Mouse (Mus musculus) cerebellum, adult (tissue): ENCODE results near the gene Fos.

ENCODE experiments used
- ATAC-seq: cut with Nextera tagmentation; 2 replicates; pipeline ENCODE4 v1.9.2; 2017; ENCODE audit warnings: mild to moderate bottlenecking, moderate library complexity, mixed read lengths; ENCODE audit not compliant: insufficient number of reproducible peaks, low FRiP score, low TSS enrichment

Gene Fos

DNA sequence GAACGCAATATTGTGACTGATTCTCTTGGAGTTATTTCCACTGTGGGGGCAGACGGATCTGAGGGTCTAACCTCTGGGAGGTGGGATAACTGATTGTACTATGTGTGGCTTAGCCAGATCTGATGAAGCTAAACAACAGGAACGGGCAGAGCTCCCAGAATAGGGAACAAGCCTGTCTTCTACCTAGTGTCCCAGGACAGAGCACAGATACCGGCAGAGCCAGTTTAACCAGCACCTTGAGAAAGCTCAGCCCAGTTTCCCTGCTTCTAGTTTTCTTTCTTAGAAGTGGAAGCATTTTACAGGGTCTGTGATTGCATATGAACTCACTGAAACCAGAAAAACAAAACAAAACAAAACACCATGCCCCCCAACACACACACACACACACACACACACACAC is 13.9 kb upstream of the Fos start:
- ATAC-seq = no peak

DNA sequence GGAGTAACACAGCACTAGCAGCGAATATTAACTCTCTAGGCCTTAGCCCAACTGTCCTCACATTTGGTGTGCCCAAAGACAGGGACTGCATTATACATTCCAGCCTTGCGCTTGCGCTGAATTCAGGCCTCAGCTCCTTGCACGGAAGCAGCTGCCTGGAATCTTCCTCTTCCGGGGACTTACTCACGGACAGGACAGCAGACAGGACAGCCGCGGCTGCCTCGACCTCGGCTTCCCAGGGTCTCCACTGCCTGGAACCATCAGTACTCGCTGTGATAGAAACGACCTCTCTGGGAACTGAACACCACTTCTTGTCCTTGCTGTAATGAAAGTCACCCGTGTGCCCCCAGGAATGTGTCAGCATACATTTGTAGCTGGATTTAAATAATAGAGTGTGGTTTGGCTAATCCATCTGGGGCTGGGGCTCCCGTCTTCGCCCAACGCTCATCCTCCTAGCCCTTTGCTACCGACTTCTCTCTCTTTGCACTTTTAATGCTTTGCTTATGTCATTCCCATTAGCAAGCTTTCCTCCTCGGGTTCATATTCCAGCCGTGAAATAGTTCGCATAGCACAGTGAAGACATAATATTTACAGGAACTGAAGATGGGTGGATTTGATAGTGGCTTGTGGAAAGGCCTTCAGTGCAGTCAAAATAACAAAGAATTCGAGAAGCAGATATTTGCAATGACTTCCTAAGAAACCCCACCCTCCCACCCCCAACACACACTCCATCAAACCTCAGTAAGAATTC is 11.6 kb upstream of the Fos start:
- ATAC-seq = no peak

DNA sequence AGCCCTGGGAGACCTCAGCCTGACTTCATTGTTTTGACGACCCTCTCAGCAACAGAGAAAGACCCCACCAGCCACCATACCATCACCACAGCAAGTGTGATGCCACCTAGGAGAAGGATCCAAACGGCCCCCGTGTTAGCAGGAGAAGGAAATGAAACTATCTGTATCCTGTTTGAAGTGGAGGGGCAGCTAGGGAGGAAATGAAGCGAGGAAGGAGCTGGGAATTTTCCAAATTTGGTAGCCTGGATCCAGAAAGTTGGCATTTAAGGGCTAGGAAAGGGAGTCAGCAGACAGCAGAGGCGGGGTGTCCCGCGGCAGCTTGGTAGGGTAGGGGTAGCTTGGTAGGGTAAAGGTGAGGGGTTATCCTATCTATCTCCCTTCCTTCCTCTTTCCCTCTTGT is 10.9 kb upstream of the Fos start:
- no peak for ATAC-seq

DNA sequence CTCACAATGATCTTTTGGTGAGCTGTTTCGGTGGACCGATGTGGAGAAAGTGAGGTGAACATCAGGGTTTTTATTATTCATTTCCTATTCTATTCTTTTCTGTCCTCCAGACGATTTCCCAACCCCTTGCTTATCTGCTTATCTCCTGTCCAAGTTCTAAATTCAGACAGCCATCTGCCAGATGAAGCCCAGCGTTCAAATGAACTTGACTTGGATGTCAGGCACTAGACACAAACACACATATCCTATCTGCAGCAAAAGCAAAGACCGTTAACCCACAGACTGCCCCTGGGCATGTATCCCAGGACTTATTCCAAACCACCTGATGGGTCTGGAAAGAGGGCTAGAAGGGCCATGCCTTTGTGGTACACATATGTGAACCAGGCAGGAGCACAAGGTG is 9.3 kb upstream of the Fos start:
- no peak for ATAC-seq

DNA sequence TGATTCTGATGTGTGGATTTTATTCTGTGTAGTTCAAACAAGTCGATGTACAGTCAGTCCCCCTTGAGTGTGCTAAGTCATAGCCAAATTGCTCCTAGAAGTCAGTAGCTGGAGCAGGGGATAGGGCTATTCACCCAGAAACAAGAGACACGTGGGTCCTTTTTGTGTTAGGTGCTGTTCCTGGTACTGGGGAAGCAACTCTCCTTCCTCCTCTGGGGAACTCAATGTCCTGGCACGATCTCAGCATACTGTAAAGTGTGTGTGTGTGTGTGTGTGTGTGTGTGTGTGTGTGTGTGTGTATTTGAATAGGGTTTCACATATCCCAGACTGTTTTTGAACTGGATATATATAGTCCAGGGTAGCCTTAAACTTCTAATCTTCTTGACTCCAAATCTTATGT is 8.8 kb upstream of the Fos start:
- no peak for ATAC-seq

DNA sequence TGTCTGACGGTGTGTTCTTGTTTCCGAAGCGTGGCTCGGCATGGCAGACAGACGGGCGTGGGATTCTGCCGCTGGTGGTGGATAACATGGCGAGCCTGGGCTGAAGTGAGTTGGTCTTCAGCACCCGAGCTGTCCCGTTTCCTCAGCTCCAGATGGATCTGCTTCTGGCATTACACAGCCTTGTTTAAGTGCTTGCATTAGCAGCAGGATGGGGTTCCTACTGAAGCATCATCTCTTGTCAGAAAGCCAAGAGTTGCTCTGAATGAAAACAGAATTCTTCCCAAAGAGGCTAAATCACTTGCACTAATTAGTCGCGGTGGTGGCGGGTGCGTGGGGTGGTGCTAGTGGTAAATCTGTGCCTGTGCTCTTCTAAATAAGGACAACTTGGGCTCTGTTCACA is 5.8 kb upstream of the Fos start:
- ATAC-seq = no peak

DNA sequence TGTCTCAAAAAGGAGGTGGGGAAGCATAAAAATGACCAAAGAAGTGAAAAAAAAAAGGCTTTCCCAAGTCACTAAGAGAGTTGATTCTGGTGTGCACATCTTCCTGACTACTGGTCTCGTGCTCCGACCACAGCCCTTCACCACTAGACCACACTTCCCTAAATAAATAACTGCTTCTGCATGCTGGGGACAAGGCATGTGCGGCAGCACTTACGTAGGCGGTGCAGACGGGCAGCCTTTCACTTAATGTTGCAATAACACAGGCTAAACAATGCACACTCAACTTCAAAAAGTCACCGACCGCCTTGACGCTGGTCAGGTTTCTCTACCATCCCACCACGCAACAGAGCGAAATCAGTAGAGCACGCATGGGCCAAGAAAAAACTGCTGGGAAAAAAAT is 5.0 kb upstream of the Fos start:
- ATAC-seq = no peak

DNA sequence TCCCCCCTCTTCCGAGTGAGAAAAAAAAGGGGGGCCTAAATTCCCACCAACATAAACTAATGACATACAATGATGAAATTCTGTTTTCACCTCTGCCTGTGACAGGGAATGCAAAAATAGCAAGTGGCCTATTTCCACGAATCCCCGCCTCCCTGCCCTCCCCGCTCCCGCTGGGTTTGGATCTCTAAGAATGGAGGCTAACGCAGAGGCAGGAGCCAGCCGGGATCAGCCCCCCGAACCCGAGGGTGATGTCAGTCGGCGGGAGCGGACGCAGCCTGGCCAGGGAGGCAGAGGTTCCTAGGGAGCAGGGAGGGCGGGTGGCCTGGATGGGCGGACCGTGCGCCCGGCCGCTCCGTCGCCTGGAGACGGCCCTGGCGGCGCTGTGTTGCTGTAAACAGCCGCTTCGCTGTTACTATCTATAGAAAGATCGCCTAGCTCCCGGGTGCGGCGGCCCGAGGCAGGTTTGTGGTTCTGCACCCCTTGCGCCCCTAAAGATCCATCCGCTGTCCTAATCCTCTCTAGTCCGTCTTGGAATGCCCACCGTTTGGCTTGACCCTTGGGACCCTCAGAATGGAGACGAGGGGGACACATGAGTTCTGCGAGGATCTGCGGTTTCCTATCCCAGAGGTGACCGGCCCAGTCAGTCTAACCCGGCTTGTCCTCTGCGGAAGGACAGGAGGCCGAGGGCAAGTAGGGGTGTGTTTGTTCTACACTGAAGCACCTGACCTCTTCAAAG is 1.6 kb upstream of the Fos start:
- ATAC-seq = peak; percentile 23; the same call in 1 of the 2 replicates

DNA sequence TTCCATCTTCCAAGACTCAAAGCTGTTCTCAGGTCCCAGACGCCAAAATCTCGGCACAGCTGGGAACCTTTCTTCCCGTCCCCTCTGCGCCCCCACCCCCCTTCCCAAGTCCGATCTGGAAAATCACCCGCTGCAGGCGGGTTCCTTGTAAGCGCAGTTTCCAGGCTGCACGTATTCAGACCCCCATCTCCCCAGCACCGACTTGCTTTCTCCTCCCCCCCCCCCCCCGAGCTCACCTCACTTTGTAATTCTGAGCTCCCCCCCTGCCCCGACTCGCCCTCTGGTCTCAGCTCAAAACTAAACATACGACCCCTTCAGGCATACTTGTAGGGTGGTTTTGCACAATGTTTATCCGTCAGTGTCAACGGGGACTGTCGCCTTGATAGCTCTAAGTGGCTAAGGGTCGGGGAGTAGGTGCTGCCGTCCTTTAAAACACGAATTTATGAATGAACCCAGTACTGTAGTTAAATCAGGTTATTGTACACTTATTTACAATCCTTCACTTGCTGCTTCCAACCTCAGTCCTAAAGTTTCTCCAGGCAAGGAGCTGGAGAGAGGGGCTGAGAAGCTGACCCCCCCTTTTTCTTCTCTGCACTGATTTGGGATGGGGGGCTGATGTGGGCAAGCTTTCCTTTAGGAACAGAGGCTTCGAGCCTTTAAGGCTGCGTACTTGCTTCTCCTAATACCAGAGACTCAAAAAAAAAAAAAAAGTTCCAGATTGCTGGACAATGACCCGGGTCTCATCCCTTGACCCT is 857 bp upstream of the Fos start:
- ATAC-seq = no peak

DNA sequence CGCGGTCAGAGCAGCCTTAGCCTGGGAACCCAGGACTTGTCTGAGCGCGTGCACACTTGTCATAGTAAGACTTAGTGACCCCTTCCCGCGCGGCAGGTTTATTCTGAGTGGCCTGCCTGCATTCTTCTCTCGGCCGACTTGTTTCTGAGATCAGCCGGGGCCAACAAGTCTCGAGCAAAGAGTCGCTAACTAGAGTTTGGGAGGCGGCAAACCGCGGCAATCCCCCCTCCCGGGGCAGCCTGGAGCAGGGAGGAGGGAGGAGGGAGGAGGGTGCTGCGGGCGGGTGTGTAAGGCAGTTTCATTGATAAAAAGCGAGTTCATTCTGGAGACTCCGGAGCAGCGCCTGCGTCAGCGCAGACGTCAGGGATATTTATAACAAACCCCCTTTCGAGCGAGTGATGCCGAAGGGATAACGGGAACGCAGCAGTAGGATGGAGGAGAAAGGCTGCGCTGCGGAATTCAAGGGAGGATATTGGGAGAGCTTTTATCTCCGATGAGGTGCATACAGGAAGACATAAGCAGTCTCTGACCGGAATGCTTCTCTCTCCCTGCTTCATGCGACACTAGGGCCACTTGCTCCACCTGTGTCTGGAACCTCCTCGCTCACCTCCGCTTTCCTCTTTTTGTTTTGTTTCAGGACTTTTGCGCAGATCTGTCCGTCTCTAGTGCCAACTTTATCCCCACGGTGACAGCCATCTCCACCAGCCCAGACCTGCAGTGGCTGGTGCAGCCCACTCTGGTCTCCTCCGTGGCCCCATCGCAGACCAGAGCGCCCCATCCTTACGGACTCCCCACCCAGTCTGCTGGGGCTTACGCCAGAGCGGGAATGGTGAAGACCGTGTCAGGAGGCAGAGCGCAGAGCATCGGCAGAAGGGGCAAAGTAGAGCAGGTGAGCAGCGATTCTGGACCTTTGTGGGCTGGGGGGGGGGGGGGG is 875 bp downstream of the Fos start:
- 0 out of 2 replicates have a peak, but pooled peaks have one; percentile 29 for ATAC-seq

DNA sequence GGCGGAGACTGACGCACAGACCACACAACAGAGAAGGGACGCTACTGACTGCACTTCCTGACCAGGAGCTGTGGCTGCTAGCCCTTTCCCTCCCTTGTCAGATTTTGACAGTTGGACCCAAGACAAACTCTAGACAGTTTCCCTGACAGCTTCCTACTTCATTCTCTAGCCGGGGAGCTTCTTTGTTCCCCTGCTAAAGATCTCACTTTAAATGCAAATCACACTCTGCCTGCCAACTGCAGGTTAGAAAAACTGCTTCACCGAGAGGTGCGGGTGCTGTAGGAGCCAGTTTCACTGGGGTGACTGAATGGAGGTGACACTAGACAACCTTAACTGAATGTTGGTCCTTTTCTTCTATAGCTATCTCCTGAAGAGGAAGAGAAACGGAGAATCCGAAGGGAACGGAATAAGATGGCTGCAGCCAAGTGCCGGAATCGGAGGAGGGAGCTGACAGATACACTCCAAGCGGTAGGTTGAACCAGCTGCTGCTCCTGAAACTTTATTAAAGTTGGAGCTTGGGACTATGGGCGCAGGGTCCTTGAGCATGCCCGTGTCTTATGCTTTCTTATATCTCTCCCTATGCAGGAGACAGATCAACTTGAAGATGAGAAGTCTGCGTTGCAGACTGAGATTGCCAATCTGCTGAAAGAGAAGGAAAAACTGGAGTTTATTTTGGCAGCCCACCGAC is 1.7 kb downstream of the Fos start:
- no peak for ATAC-seq

DNA sequence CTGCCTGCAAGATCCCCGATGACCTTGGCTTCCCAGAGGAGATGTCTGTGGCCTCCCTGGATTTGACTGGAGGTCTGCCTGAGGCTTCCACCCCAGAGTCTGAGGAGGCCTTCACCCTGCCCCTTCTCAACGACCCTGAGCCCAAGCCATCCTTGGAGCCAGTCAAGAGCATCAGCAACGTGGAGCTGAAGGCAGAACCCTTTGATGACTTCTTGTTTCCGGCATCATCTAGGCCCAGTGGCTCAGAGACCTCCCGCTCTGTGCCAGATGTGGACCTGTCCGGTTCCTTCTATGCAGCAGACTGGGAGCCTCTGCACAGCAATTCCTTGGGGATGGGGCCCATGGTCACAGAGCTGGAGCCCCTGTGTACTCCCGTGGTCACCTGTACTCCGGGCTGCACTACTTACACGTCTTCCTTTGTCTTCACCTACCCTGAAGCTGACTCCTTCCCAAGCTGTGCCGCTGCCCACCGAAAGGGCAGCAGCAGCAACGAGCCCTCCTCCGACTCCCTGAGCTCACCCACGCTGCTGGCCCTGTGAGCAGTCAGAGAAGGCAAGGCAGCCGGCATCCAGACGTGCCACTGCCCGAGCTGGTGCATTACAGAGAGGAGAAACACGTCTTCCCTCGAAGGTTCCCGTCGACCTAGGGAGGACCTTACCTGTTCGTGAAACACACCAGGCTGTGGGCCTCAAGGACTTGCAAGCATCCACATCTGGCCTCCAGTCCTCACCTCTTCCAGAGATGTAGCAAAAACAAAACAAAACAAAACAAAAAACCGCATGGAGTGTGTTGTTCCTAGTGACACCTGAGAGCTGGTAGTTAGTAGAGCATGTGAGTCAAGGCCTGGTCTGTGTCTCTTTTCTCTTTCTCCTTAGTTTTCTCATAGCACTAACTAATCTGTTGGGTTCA is 2.5 kb downstream of the Fos start:
- ATAC-seq = no peak

DNA sequence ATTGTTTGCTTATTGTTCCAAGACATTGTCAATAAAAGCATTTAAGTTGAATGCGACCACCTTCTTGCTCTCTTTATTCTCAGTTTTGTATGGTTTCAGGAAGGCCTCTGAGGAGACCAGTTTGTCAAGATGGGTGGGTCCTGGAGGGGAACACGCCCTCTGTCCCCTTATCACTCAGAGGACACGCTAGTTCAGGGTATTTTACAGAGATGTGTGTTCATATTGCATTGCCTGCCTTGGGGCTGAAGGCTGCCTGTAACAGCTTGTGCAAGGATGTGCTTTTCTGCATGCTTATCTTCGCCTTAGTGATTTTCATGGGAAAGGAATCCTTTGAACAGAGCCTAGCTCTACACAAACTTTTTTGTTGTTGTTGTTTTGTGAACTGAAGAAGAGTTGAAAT is 3.5 kb downstream of the Fos start:
- ATAC-seq = no peak

DNA sequence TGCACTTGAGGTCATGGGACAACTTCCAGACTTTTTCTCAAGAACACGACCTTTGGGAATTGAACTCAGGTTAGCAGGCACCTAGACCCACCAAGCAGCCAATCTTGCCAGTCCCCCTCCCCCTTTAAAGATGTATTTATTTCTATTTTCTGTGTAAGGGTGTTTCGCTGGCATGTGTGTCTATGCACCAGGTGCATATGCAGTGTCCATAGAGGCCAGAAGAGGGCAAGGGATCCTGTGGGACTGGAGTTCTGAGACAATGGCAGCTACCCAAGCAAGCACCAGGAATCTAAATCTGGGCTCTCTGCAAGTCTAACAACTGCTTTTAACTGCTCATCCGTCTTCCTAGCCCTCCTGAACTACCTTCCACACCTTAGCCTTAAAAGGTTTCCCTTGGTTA is 4.1 kb downstream of the Fos start:
- ATAC-seq = no peak

DNA sequence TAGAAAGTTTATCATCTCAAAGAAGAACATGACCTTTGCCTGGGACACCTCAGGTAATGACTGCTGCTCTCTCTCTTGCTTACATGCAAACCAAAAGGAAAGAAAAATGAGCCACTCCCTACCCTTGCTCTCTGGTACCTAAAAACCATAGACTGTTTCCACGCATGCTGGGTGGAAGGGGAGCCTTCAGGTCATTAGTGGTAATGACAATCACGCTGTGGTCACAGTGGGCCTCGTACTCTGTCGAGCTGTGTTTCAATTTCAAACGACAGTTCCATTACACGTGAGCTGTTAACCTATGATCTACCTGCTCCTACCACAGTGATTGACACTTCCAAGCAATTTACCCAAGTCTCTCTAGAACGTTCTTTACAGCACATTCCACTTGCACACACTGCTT is 5.0 kb downstream of the Fos start:
- ATAC-seq = no peak

DNA sequence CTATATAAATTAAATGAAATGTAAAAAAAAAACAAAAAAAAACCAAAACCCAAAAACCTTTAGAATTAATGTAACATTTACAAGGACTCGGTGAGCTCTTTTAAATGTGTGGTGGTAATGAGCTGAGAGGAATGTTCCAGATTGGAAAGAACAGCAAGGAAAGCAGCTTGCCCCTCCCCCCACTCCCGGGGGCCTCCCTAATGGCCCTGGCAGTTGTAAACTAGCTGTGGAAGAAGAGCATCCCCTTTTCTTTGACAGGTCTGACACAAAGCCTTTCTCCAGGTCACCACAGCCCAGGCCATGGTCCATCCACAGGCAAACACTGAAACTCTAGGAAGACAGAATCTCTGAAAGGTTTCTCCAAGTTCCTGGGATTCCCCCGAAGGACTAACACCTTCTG is 5.5 kb downstream of the Fos start:
- ATAC-seq = no peak

DNA sequence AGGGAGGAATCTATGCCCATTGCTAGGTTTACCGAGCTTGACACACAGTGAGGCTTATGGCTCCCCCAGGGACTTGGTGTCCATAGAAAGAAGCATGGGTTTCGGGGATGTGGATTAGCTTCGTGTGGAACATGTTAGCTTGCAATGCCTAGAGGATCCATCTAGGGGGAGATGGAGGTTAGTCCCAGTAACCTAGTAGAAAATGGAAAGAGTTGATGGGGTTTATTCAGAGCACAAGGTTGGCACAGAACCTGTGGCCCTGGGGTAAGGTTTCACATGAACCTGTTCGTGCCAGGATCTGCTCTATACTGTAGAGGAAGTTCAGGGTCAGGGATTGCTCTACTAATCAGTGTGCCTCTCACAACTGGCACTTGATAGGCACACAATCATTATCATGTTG is 9.5 kb downstream of the Fos start:
- no peak for ATAC-seq

DNA sequence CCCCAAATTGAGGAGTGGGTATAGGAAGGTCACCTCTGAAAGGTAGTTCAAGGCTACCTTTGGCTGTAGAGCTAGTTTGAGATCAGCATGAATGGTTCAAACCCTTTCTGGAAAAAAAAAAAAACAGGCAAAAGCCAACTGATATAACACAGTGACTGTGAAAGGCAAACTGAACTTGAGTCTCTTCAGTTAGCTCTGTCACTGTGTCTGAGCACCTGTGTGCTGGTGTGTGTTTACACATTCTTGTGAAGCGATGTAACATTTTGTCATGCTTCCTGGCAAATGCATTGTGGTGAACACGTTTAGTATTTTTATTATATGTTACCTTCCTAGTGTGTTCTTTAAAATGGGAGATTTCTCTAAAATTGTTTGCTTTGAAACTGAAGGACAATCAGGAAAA is 11.0 kb downstream of the Fos start:
- no peak for ATAC-seq
